Mouse (Mus musculus) kidney, postnatal 10 days (tissue): ENCODE results near the gene Utp18.

Experiments
- DNase-seq: peaks from one replicate; pipeline ENCODE4 v3.0.0; 2021; ENCODE audit warnings: mixed read lengths

The Utp18 gene

DNA sequence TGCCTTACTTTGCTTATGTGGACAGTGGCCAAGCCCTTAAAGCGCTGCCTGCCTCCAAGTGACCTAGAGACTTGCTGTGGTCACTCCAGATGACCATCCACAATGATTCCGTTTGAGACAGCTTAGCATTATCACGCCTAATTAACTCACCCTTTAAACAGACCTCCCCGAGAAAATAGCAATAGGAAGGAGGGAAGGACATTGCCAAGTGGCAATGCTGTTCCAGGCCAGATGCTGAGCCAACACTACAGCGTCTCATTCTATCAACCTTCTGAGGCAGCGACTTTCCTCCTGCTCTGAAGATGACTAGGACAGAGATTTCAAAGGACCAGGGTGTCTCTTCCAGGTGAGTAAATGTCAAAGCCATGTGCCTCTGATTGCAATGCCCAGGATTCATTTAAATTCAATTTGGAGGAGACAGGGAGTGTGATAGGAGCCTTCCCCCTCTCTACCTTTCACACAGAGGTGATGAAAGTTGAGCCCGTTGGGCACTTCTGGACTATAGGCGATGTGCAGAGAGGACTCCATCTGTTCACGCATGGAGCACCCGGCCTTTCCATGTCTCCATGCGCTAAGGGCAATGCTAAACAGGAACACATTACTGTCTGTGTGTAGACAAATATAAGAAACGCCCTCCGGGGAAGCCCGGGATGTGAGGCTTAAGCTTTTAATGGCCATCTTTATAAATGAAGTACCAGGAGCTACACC lies 56.8 kb downstream of the Utp18 start:
- no peak for DNase-seq

DNA sequence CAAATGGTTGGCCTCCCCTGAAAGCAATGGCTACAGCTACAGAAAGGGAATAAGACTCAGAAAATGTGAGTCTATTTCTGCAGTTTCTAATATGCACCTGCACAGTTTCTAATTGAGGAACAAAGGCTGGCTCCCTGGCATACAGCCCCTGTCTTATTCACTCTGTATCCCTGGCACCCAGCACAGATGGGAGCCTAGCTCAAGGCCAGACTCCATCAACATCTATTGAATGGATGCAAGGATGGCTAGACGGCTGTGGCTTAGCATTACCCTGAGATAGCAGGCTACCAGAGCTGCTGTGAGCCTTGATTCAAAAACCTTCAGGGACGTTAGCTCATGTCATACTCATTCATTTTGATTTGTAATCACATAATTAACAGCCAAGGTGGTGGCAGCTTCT lies 63.3 kb downstream of the Utp18 start:
- no peak for DNase-seq

DNA sequence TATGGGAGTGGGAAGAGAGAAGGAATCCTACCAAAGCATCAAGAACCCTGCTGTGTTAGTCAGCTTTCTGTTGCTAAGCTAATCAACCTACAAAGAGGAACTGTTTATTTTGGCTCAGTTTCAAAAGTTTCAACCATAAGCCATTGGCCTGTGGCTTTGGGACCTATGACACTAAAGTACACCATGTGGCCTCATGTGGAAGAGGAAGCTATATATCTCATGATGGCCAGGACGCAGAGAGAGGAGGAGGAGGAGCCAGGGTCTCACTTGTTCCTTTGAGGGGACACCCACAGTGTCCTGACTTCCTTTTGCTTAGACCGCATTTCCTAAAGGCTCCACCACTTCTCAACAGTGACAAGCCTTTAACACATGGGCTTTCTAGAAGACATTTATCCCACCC lies 64.0 kb downstream of the Utp18 start:
- peak; percentile 8 for DNase-seq

DNA sequence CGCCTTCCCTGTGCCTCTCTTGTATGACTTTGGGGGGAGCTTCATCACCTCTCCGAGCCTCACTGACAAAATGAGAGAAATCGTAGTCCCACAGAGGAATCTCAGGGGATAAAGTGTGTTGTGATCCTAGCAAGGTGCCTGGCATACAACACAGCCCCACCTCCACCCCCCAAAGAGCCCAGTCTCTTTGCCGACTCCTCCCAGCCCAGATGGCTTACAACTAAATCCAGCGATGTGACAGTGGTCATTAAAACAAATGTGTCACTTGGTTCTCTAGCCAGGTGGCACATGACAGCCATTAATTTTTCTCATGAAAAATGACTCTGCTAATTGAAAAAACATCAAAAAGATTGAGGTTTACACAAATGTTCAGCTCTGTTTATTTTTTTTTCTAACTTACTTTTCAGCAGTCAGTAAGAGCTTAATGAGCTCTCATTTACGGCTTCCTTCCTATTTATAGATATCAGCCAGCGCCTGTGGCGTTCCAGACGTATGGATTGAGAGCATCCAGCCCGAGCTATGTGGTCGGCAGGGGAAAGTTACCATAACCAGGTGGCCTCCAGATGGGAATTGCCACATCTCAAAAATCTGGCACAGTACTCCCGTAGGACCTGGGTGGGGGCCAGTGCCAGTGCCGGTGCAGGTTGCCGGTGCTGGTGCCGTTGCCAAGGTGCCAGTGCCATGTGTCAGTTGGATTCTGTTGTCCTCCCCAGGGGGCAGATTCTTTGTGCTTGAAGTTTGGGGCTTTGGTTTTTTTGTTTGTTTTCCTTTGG lies 67.4 kb downstream of the Utp18 start:
- DNase-seq = no peak

DNA sequence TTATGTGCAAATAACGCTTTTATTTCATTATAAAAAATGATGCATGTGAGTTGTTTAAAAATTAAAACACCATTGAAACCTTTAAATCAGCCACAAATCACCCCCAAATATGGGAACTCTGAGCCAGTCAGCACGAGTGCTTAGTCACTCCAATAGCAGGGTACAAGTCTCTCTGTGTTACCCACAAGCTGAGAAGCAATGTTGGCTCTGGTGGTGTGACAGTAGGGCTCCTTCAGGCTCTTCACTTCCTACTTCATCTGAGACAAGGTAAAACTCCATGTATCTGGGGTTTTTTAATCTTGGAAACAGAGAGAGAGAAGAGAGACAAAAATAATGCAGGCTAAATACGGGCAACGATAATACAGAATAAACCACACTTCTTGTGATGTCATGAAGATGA lies 72.6 kb downstream of the Utp18 start:
- DNase-seq = no peak

DNA sequence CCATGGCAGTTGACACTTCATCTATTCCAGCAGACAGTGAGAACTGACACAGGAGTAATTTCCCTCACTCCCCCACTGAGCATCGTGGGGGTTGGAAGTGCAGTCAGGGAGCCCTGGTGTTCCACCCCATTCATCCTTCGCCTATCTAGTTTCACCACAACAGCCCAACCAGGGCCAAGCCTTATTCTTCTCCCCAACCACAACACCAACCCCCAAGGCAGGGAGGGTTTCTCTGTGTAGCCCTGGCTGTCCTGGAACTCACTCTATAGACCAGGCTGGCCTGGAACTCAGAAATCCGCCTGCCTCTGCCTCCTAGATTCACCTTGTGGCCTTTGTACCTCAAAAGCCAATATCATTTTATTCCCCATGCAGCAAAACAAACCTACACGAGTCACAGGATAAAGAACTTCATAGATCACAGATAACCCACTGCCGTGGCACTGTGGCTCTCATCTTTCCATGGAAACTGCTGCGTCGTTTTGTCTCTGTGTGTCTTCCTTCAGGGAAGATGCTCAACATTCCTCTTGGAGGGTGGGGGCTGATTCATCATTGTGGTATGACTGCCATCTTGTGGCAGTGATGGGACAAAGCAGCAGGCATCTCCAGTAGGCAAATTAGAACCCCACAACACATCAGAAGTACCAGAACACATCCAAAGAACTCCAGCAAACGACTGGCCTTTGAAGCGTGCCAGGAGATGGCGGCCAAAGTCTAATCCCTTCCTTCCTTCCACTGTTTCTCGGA lies 73.3 kb downstream of the Utp18 start:
- DNase-seq = peak; percentile 64
